Mouse (Mus musculus) small intestine, adult 10 weeks (tissue): ENCODE measurements around the gene H2al1m. TPM values are rescaled to one million over a fixed set of nuclear protein-coding genes. Genes with fewer than 3 reads are reported as not detected.

Source experiments
- polyA plus RNA-seq: library from polyadenylated mRNA; stranded (reverse); fragments of 350-450 nt; fragmentation: Illumina TruSeq; extraction: RNeasy Lipid Tissue Mini Kit (QIAGEN cat#74804); gene quantifications from one replicate; pipeline ENCODE4 v1.2.3, GENCODE M21; 2014; ENCODE audit warnings: low replicate concordance

H2al1m gene
- polyA plus RNA-seq = not detected

DNA sequence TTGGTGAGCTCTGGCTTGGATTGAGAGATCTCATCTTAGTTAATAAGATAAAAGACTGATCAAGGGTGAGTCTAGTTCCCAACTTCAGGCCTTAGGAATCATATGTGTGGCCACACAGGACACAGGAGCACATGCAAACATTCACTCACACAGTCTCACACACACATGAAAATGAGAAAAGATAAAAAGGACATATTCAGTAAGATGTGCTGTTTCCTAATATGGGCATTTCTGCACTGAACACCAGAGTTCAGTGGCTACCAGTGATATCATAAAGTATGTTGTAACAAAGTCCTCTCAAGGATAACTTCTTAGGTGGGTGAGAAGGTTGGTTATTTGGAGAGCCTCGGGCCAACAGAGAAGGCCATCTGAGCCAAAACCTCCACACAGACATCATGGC, at the start of gene H2al1m:
Gene H2al1m, plus strand, starts transcription at position 301 of the 400 bp plus-strand sequence.

DNA sequence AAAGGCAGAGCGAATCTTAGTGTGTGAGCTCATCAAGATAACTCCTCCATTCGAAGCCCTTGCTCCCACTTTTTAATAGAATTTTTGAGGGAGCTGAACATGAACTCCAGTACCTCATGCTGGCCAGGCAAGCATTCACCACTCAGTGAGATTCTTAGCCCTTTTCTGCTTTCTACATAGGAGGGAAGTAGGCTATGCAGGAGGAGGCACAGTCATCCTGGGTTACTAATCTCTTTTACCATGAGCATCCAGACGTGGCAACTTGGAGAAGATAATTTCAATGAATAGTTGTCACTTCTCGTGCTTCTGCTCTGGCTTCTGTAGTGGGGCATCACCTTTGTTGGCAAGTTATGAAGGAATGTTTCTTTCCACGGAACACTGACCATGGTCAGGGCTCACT, 26.8 kb upstream of the H2al1m start, which contains the start of gene Gm14862:
Gene Gm14862, minus strand, starts transcription at position 134 of the 400 bp plus-strand sequence.

DNA sequence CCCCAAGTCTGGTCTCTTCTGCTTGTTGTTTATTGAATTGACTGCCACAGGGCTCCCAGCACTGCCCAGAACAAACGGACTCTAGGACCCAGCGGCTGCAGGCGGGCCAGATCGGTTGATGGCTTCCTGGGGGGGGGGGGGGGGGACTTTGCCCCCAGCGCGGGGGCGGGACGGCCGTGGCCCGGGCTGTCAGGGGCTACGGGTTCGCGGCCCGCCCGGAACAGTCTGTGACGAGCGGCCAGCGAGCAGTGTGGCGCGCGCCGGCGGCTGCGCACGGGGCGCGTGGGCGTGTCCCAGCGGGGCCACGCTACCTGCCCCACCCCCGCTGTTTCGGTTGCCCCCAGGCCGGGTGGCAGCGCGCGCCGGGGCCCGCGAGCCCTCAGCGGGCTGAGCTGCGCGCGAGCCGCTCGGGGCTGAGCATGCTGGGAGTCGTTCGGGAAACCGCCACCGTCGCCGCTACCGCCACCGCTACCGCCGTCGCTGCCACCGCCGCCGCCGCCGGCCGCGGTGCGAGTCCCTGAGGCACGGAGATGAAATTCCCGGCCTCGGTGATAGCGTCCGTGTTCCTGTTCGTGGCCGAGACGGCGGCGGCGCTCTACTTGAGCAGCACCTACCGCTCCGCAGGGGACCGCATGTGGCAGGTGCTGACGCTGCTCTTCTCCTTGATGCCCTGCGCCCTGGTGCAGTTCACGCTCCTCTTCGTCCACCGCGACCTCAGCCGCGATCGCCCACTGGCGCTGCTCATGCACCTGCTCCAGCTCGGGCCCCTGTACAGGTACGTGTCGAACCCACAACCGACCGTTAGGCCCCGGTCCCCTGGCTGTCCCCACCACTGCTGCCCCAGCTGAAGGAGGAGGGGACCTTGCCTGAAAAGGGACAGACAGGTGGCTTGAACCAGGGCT, 10.9 kb upstream of the H2al1m start, which contains the start of gene Xk:
Gene Xk, plus strand, starts transcription at position 297 of the 902 bp plus-strand sequence.

Other genes with a start within 250 kb of the H2al1m start
- gene Fthl17f, start 220.7 kb upstream of the H2al1m start, polyA plus RNA-seq = not detected
- not detected for gene 4930402K13Rik, start 179.2 kb upstream of the H2al1m start, polyA plus RNA-seq
- 0.45 TPM for gene Lancl3, start 83.9 kb upstream of the H2al1m start, polyA plus RNA-seq
- not detected for gene Gm14862, start 26.9 kb upstream of the H2al1m start, polyA plus RNA-seq
- 26.5 TPM for gene Xk, start 11.0 kb upstream of the H2al1m start, polyA plus RNA-seq
- not detected for gene H2al1k, start 66.9 kb downstream of the H2al1m start, polyA plus RNA-seq
- gene Cybb, start 204.0 kb downstream of the H2al1m start, polyA plus RNA-seq = 28.4 TPM